Mouse (Mus musculus): ENCODE data around the gene Trp53bp2. TPM values are rescaled to one million over a fixed set of nuclear protein-coding genes. Genes with fewer than 3 reads are reported as not detected.
A peak's percentile ranks its signal among the peaks of the same experiment; 100 is the strongest.

The Trp53bp2 gene
- polyA plus RNA-seq, 1 experiment from 2014 or later, result 16.3 TPM

GRCm38 (mm10) chr1:182489803-182490452 is 81.0 kb downstream of the Trp53bp2 start:
- Histone ChIP-seq H3K4me1 (ENCODE audit: control insufficient read depth, insufficient read depth, low read length) (peaks cover 13% of the 10 kb centered on the region), H3K4me3 (ENCODE audit: low read length) (peak overlapping the region; percentile 29), H3K27me3 (replicated peaks; ENCODE audit: control insufficient read depth, insufficient read depth, low read length) (no peaks in the 10 kb centered on the region), H3K9ac (ENCODE audit: low read depth, low read length) (0 out of 2 replicates have a peak overlapping the region, but pooled peaks have one; percentile 4), H3K36me3 (ENCODE audit: control insufficient read depth, insufficient read depth, low read length) (peaks cover 7% of the 10 kb centered on the region), H3K9me3 (ENCODE audit: control insufficient read depth, low read length) (no peaks in the 10 kb centered on the region), H3K27ac (ENCODE audit: low read length) (peak overlapping the region; percentile 45; the same call in 1 of the 2 replicates), H3K4me2 (ENCODE audit: low read depth, low read length) (peak overlapping the region; percentile 43; the same call in 1 of the 2 replicates)
- peak; percentile 94 for ATAC-seq
- 11% methylated on average over 21 of the region's 21 CpGs for WGBS

- 0 out of 2 replicates have a peak overlapping the region, but pooled peaks have one; percentile 45 for H3K27ac ChIP-seq (ENCODE audit: low read length)
- no peak overlapping the region for H3K4me3 ChIP-seq (ENCODE audit: low read length)
- peaks cover 7% of the 10 kb centered on the region for H3K36me3 ChIP-seq (ENCODE audit: control insufficient read depth, insufficient read depth, low read length)
- no peaks in the 10 kb centered on the region for H3K27me3 ChIP-seq (replicated peaks; ENCODE audit: control insufficient read depth, insufficient read depth, low read length)
- H3K4me1 ChIP-seq (ENCODE audit: control insufficient read depth, insufficient read depth, low read length), result peaks cover 20% of the 10 kb centered on the region
- 81% methylated on average over 7 of the region's 7 CpGs for WGBS
- ATAC-seq, result no peak
- no peak overlapping the region for H3K9ac ChIP-seq (ENCODE audit: low read depth, low read length)
- H3K9me3 ChIP-seq (ENCODE audit: control insufficient read depth, low read length), result no peaks in the 10 kb centered on the region
- H3K4me2 ChIP-seq (ENCODE audit: low read depth, low read length), result no peak overlapping the region
These were observed 81.6 kb downstream of the Trp53bp2 start for GRCm38 (mm10) chr1:182490568-182490967.

GRCm38 (mm10) chr1:182491839-182492238 is 82.9 kb downstream of the Trp53bp2 start:
- Histone ChIP-seq H3K4me2 (ENCODE audit: low read depth, low read length) (no peak overlapping the region), H3K9me3 (ENCODE audit: control insufficient read depth, low read length) (no peaks in the 10 kb centered on the region), H3K4me3 (ENCODE audit: low read length) (no peak overlapping the region), H3K36me3 (ENCODE audit: control insufficient read depth, insufficient read depth, low read length) (peaks cover 4% of the 10 kb centered on the region), H3K27ac (ENCODE audit: low read length) (no peak overlapping the region), H3K9ac (ENCODE audit: low read depth, low read length) (no peak overlapping the region), H3K27me3 (replicated peaks; ENCODE audit: control insufficient read depth, insufficient read depth, low read length) (no peaks in the 10 kb centered on the region), H3K4me1 (ENCODE audit: control insufficient read depth, insufficient read depth, low read length) (peaks cover 25% of the 10 kb centered on the region)
- WGBS, result 90% methylated on average over 6 of the region's 6 CpGs
- no peak for ATAC-seq

- 73% methylated on average over 17 of the region's 17 CpGs for WGBS
- Histone ChIP-seq H3K4me1 (ENCODE audit: control insufficient read depth, insufficient read depth, low read length) (peaks cover 43% of the 10 kb centered on the region), H3K9ac (ENCODE audit: low read depth, low read length) (no peak overlapping the region), H3K4me2 (ENCODE audit: low read depth, low read length) (no peak overlapping the region), H3K27ac (ENCODE audit: low read length) (no peak overlapping the region), H3K9me3 (ENCODE audit: control insufficient read depth, low read length) (no peaks in the 10 kb centered on the region), H3K36me3 (ENCODE audit: control insufficient read depth, insufficient read depth, low read length) (no peaks in the 10 kb centered on the region; the same call in 1 of the 2 replicates), H3K27me3 (replicated peaks; ENCODE audit: control insufficient read depth, insufficient read depth, low read length) (no peaks in the 10 kb centered on the region), H3K4me3 (ENCODE audit: low read length) (no peak overlapping the region)
- ATAC-seq, result no peak
These were observed 85.5 kb downstream of the Trp53bp2 start for GRCm38 (mm10) chr1:182494285-182495145.

DNA sequence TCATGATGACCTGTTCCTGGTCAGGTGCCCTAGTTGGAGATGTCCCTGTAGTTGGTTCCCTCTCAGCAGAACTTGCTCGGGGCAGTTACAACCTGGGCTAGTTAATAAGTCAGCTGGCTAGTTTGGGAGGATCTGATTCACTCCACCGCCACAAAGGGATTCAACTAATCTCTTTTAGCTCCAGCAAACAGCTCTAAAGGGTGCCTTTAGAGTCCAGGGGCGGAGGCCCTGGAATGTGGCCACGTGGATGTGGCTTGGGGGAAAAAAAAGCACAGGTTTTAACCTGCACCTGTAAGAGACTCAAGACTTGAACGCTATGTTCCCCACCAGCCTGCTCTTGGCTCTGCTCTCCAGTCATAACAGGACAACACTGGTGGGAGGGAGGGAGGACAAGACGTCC is 87.7 kb downstream of the Trp53bp2 start:
- H3K9me3 ChIP-seq (ENCODE audit: control insufficient read depth, low read length), result no peaks in the 10 kb centered on the region
- 61% methylated on average over 6 of the region's 6 CpGs for WGBS
- H3K4me3 ChIP-seq (ENCODE audit: low read length), result no peak overlapping the region
- no peaks in the 10 kb centered on the region for H3K36me3 ChIP-seq (ENCODE audit: control insufficient read depth, insufficient read depth, low read length)
- H3K27ac ChIP-seq (ENCODE audit: low read length), result peak overlapping the region; percentile 43
- H3K9ac ChIP-seq (ENCODE audit: low read depth, low read length), result no peak overlapping the region
- ATAC-seq, result peak; percentile 45
- H3K4me2 ChIP-seq (ENCODE audit: low read depth, low read length), result no peak overlapping the region
- no peaks in the 10 kb centered on the region for H3K27me3 ChIP-seq (replicated peaks; ENCODE audit: control insufficient read depth, insufficient read depth, low read length)
- H3K4me1 ChIP-seq (ENCODE audit: control insufficient read depth, insufficient read depth, low read length), result peaks cover 50% of the 10 kb centered on the region

DNA sequence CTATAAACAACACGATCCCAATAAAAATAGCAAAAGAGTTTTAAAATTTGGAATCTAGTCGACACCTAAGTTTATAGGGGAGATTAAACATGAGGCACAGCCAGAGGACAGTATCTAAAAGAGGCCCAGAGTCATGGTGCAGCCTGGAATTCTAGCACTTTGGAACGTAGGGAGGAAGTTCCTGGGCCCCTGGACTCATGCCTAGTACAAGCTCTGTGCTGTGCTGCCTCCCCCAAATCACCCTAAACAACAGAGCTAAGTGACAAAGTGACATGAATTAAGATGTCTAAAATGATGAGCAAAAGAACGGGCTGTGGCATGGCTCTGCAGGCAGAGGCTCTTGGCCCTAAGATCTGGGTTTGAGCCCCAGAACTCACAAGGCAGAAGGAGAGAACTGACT is 88.8 kb downstream of the Trp53bp2 start:
- no peak overlapping the region for H3K9ac ChIP-seq (ENCODE audit: low read depth, low read length)
- no peak for ATAC-seq
- no peak overlapping the region for H3K4me2 ChIP-seq (ENCODE audit: low read depth, low read length)
- no peaks in the 10 kb centered on the region for H3K9me3 ChIP-seq (ENCODE audit: control insufficient read depth, low read length)
- H3K27ac ChIP-seq (ENCODE audit: low read length), result 0 out of 2 replicates have a peak overlapping the region, but pooled peaks have one; percentile 31
- 41% methylated on average over 4 of the region's 4 CpGs for WGBS
- no peaks in the 10 kb centered on the region for H3K27me3 ChIP-seq (replicated peaks; ENCODE audit: control insufficient read depth, insufficient read depth, low read length)
- H3K4me3 ChIP-seq (ENCODE audit: low read length), result no peak overlapping the region
- H3K4me1 ChIP-seq (ENCODE audit: control insufficient read depth, insufficient read depth, low read length), result peaks cover 55% of the 10 kb centered on the region
- no peaks in the 10 kb centered on the region for H3K36me3 ChIP-seq (ENCODE audit: control insufficient read depth, insufficient read depth, low read length)

GRCm38 (mm10) chr1:182499443-182500089 is 90.6 kb downstream of the Trp53bp2 start:
- H3K4me3 ChIP-seq (ENCODE audit: low read length), result no peak overlapping the region
- H3K27me3 ChIP-seq (replicated peaks; ENCODE audit: control insufficient read depth, insufficient read depth, low read length), result no peaks in the 10 kb centered on the region
- no peaks in the 10 kb centered on the region for H3K36me3 ChIP-seq (ENCODE audit: control insufficient read depth, insufficient read depth, low read length)
- peak overlapping the region; percentile 10; the same call in 1 of the 2 replicates for H3K27ac ChIP-seq (ENCODE audit: low read length)
- WGBS, result 55% methylated on average over 9 of the region's 9 CpGs
- no peak overlapping the region for H3K4me2 ChIP-seq (ENCODE audit: low read depth, low read length)
- H3K9ac ChIP-seq (ENCODE audit: low read depth, low read length), result no peak overlapping the region
- peak; percentile 24 for ATAC-seq
- H3K4me1 ChIP-seq (ENCODE audit: control insufficient read depth, insufficient read depth, low read length), result peaks cover 68% of the 10 kb centered on the region
- H3K9me3 ChIP-seq (ENCODE audit: control insufficient read depth, low read length), result no peaks in the 10 kb centered on the region

GRCm38 (mm10) chr1:182500224-182500623 is 91.3 kb downstream of the Trp53bp2 start:
- Histone ChIP-seq H3K4me3 (ENCODE audit: low read length) (no peak overlapping the region), H3K9ac (ENCODE audit: low read depth, low read length) (no peak overlapping the region), H3K4me1 (ENCODE audit: control insufficient read depth, insufficient read depth, low read length) (peaks cover 65% of the 10 kb centered on the region), H3K9me3 (ENCODE audit: control insufficient read depth, low read length) (no peaks in the 10 kb centered on the region), H3K4me2 (ENCODE audit: low read depth, low read length) (no peak overlapping the region), H3K27ac (ENCODE audit: low read length) (peak overlapping the region; percentile 10; the same call in 1 of the 2 replicates), H3K36me3 (ENCODE audit: control insufficient read depth, insufficient read depth, low read length) (no peaks in the 10 kb centered on the region), H3K27me3 (replicated peaks; ENCODE audit: control insufficient read depth, insufficient read depth, low read length) (no peaks in the 10 kb centered on the region)
- 78% methylated on average over 4 of the region's 4 CpGs for WGBS
- no peak for ATAC-seq

- WGBS, result 84% methylated on average over 4 of the region's 4 CpGs
- H3K4me3 ChIP-seq (ENCODE audit: low read length), result no peak overlapping the region
- H3K27me3 ChIP-seq (replicated peaks; ENCODE audit: control insufficient read depth, insufficient read depth, low read length), result no peaks in the 10 kb centered on the region
- H3K9ac ChIP-seq (ENCODE audit: low read depth, low read length), result no peak overlapping the region
- no peak overlapping the region for H3K27ac ChIP-seq (ENCODE audit: low read length)
- no peaks in the 10 kb centered on the region for H3K36me3 ChIP-seq (ENCODE audit: control insufficient read depth, insufficient read depth, low read length)
- ATAC-seq, result no peak
- H3K4me1 ChIP-seq (ENCODE audit: control insufficient read depth, insufficient read depth, low read length), result peaks cover 67% of the 10 kb centered on the region
- H3K4me2 ChIP-seq (ENCODE audit: low read depth, low read length), result no peak overlapping the region
- H3K9me3 ChIP-seq (ENCODE audit: control insufficient read depth, low read length), result no peaks in the 10 kb centered on the region
These were observed 91.9 kb downstream of the Trp53bp2 start for GRCm38 (mm10) chr1:182500843-182501242.

Measured in intestine, embryonic 16.5 days (tissue).